Mouse (Mus musculus) neural tube, embryonic 15.5 days (tissue): ENCODE measurements around the gene Tfip11. TPM values are rescaled to one million over a fixed set of nuclear protein-coding genes. Genes with fewer than 3 reads are reported as not detected.

Experiments
- polyA plus RNA-seq: library from polyadenylated mRNA; unstranded; fragments of >200 nt; fragmentation: Nextera tagmentation; extraction: Ambion mirVana; gene quantifications from 2 replicates; pipeline ENCODE4 v1.2.1, GENCODE M21; 2015

Gene Tfip11
- polyA plus RNA-seq, 1 experiment from 2014 or later, result 29.7 TPM

Other genes starting within 250 kb of the Tfip11 start
- gene Cryba4, start 73.8 kb upstream of the Tfip11 start, polyA plus RNA-seq, result 1.7 and 2.5 TPM in 2 replicates
- gene Crybb1, start 70.5 kb upstream of the Tfip11 start, polyA plus RNA-seq, result 5.8 and 6.2 TPM in 2 replicates
- gene Tpst2, start 49.7 kb upstream of the Tfip11 start, polyA plus RNA-seq, result 31.4 and 40.2 TPM in 2 replicates
- 57.5 and 61.9 TPM in 2 replicates for gene Srrd, start 16.7 kb downstream of the Tfip11 start, polyA plus RNA-seq
- 37.4 and 38.2 TPM in 2 replicates for gene Hps4, start 16.7 kb downstream of the Tfip11 start, polyA plus RNA-seq
- 0.13 and 0.22 TPM in 2 replicates for gene Gm6583, start 29.7 kb downstream of the Tfip11 start, polyA plus RNA-seq
- 58.3 and 89.1 TPM in 2 replicates for gene Asphd2, start 68.5 kb downstream of the Tfip11 start, polyA plus RNA-seq
- 0.57 and 0.79 TPM in 2 replicates for gene Gm6588, start 123.1 kb downstream of the Tfip11 start, polyA plus RNA-seq